Mouse (Mus musculus) heart, embryonic 14.5 days (tissue): ENCODE measurements around the gene Galp. TPM values are rescaled to one million over a fixed set of nuclear protein-coding genes. Genes with fewer than 3 reads are reported as not detected.
"Not testable (repeated sequence)": the region's sequence is repeated elsewhere in the genome, so short reads cannot be mapped to it uniquely, and the experiment has no call there.

Experiments used
- ATAC-seq: fragments of 200-750 bp; cut with Nextera tagmentation; 2 replicates; pipeline ENCODE4 v1.8.0; 2017; ENCODE audit warnings: low read depth, moderate TSS enrichment; ENCODE audit not compliant: insufficient number of reproducible peaks, insufficient read depth, low FRiP score
- H3K27ac ChIP-seq, 2 experiments: fragments of 200-500 bp in 1 of 2; fragments of 300-500 bp in 1 of 2; sonication (generic) in 1 of 2; replicated peaks in 1 of 2; 2 replicates each; pipeline ENCODE4 v1.5.1; 2012 to 2014; ENCODE audit warnings: low read depth in 2 of 2, low read length in 2 of 2, control low read depth in 1 of 2, mild to moderate bottlenecking in 1 of 2, mixed read lengths in 1 of 2; ENCODE audit not compliant: control insufficient read depth in 1 of 2, insufficient read depth in 1 of 2
- H3K27me3 ChIP-seq: fragments of 300-500 bp; sonication (generic); 2 replicates; pipeline ENCODE4 v1.6.1; 2014; ENCODE audit warnings: mild to moderate bottlenecking, low read length, control low read depth; ENCODE audit not compliant: control insufficient read depth, insufficient read depth
- H3K36me3 ChIP-seq: fragments of 300-500 bp; sonication (generic); 2 replicates; pipeline ENCODE4 v1.6.1; 2014; ENCODE audit warnings: mild to moderate bottlenecking, control low read depth, low read length, mixed read lengths; ENCODE audit not compliant: control insufficient read depth, insufficient read depth
- H3K4me1 ChIP-seq, 2 experiments: fragments of 200-500 bp in 1 of 2; fragments of 300-500 bp in 1 of 2; sonication (generic) in 1 of 2; 2 replicates each; pipeline ENCODE4 v1.6.1; 2012 to 2014; ENCODE audit warnings: low read length in 2 of 2, control low read depth in 1 of 2, mixed read lengths in 1 of 2; ENCODE audit not compliant: control insufficient read depth in 2 of 2, insufficient read depth in 2 of 2
- H3K4me2 ChIP-seq: fragments of 300-500 bp; sonication (generic); 2 replicates; pipeline ENCODE4 v1.6.1; 2014; ENCODE audit warnings: mild to moderate bottlenecking, low read length
- H3K4me3 ChIP-seq, 2 experiments: fragments of 200-500 bp in 1 of 2; fragments of 300-500 bp in 1 of 2; sonication (generic) in 1 of 2; 2 replicates each; pipeline ENCODE4 v1.5.1; 2012 to 2014; ENCODE audit warnings: low read length in 2 of 2, mild to moderate bottlenecking in 2 of 2, control low read depth in 1 of 2, low read depth in 1 of 2, moderate library complexity in 1 of 2; ENCODE audit not compliant: control insufficient read depth in 1 of 2, insufficient read depth in 1 of 2
- H3K9ac ChIP-seq: fragments of 300-500 bp; sonication (generic); 2 replicates; pipeline ENCODE4 v1.6.1; 2014; ENCODE audit warnings: mild to moderate bottlenecking, low read length
- H3K9me3 ChIP-seq: fragments of 300-500 bp; sonication (generic); 2 replicates; pipeline ENCODE4 v1.6.1; 2016; ENCODE audit warnings: low read length, control low read depth; ENCODE audit not compliant: control insufficient read depth
- WGBS: fragments of 180-500 bp; shearing (Covaris S2); extraction: QIAGEN DNeasy Blood & Tissue Kit; methylation state at CpG from one replicate; pipeline ENCODE4 v1.1.7; 2014; 5-methylcytosine and 5-hydroxymethylcytosine counted together
- polyA plus RNA-seq: library from polyadenylated mRNA; unstranded; fragments of >200 nt; fragmentation: Nextera tagmentation; extraction: Ambion mirVana; gene quantifications from 2 replicates; pipeline ENCODE4 v1.2.1, GENCODE M21; 2014

Gene Galp
- polyA plus RNA-seq, 1 experiment from 2014 or later, result not detected

DNA sequence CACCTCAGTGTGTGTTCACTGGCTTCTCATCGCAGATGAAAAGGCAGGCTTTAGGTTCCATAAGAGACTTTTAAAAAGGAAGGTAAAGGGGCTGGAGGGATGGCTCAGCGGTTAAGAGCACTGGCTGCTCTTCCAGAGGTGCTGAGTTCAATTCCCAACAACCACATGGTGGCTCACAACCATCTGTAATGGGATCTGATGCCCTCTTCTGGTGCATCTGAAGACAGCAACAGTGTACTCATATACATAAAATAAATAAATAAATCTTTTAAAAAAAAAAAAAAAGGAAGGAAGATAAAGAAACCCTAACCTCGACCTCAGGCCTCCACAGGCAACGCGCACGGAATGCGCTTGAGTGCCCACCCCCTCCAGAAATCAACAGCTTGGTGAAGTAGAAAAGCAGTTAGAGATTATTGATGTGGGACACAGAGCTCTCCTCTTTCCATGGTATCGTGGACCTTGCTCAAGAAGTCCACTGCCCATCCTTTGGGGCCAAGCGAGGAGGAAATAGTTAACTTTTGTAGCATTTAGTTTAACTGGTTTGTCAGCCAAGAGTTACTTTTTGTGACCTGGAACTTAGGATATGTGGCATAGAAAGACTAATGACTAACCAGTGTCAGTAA, 22.4 kb upstream of the Galp start:
- peak overlapping the region in 1 of 2 experiments; percentile 28; a peak in 1 of 4 replicates for H3K27ac ChIP-seq
- H3K4me2 ChIP-seq, H3K4me3 ChIP-seq, ATAC-seq, H3K9me3 ChIP-seq, H3K9ac ChIP-seq, H3K27me3 ChIP-seq: not testable (repeated sequence)
- 73% methylated on average over 9 of the region's 9 CpGs for WGBS
- H3K36me3 ChIP-seq, result peaks cover 14% of the 10 kb centered on the region
- peaks cover 5 to 23% of the 10 kb centered on the region in 2 experiments for H3K4me1 ChIP-seq

DNA sequence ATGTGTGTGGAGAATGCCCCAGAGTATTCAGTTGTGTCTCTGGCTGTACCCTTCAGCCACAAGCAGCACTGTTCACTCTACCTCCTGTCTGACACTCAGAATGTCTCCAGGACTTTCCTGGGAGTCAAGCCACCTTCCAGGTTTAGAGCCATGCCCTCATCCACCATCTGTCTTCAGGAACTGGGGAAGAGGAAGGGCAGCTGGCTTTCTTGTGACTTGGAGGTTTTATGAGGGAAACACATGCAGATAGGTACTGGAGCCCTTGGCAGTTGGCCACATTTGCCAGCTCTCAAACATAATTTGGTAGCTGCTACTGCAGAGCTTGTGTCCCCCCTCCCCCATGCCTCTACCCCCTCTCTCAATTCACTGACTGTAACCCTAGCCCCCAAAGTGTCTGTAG, 17.9 kb upstream of the Galp start:
- no peak overlapping the region for H3K27ac ChIP-seq
- no peaks in the 10 kb centered on the region for H3K9me3 ChIP-seq
- peaks cover 18% of the 10 kb centered on the region for H3K36me3 ChIP-seq
- no peak overlapping the region for H3K4me3 ChIP-seq
- peaks cover 5 to 15% of the 10 kb centered on the region in 2 experiments; a peak in 3 of 4 replicates for H3K4me1 ChIP-seq
- no peak overlapping the region for H3K9ac ChIP-seq
- H3K4me2 ChIP-seq, result no peak overlapping the region
- H3K27me3 ChIP-seq, result no peaks in the 10 kb centered on the region
- no peak for ATAC-seq

DNA sequence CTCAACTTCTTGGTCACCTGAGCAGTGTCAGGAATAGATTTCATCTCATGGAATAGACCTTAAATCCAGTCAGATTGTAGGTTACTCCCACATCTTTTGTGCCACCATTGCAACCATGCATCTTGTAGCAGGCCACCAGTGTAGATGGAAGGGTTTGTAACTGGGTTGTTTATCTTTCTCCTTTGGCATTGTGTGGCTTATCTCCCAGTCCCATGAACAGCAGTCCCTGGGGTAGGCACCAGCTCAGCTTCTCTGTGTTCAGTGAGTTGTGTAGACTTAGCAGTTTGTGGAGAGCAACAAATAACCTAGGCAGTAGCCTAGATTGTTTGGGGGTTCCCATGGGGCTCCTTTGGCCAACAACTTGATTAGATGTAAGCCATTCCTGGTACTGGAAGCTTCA, 14.0 kb upstream of the Galp start:
- Histone ChIP-seq H3K4me2 (no peak overlapping the region), H3K9me3 (no peaks in the 10 kb centered on the region), H3K4me3 (no peak overlapping the region), H3K27me3 (no peaks in the 10 kb centered on the region), H3K36me3 (peaks cover 29% of the 10 kb centered on the region), H3K9ac (no peak overlapping the region), H3K4me1 (peaks cover 12 to 21% of the 10 kb centered on the region in 2 experiments), H3K27ac (no peak overlapping the region)
- no peak for ATAC-seq

DNA sequence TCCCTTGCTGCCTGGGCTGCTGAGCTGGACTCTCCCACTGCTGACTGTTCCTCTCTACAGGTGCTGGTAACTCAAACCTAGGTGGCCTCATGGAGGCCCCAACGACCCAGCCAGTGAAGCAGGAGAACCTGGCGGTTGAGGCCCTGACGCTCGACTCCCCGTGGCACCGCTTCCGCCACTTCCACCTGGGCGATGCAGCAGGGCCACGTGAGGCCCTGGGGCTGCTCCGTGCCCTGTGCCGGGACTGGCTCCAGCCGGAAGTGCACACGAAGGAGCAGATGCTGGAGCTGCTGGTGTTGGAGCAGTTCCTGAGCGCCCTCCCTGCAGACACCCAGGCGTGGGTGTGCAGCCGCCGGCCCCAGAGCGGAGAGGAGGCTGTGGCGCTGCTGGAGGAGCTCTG, 13.1 kb upstream of the Galp start:
- 94% methylated on average over 19 of the region's 19 CpGs for WGBS
- H3K9ac ChIP-seq, result no peak overlapping the region
- no peaks in the 10 kb centered on the region for H3K27me3 ChIP-seq
- no peak overlapping the region for H3K4me3 ChIP-seq
- H3K9me3 ChIP-seq, result no peaks in the 10 kb centered on the region
- H3K36me3 ChIP-seq, result peaks cover 37% of the 10 kb centered on the region
- no peak overlapping the region for H3K4me2 ChIP-seq
- peaks cover 12 to 21% of the 10 kb centered on the region in 2 experiments for H3K4me1 ChIP-seq
- 0 out of 2 replicates have a peak, but pooled peaks have one; percentile 35 for ATAC-seq
- peak overlapping the region in 1 of 2 experiments; percentile 78; a peak in 2 of 4 replicates for H3K27ac ChIP-seq

DNA sequence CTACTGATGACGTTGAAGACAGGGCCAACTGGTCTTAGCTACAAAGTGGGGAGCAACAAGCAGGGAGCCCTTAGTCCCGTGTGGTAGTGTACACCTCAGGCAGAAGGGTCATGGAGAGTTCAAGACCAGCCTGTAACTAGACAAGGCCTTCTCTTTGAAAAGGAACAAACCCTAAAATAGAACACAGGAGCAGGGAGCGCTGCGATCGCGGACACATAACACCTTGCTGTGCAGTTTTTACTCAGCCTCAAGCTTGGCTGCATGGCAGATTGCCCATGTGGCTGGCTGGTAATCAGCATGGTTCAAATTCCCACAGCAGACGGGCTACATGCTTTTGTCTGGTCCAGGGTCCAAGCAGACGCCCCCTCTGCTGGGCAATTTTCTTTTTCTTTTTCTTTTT, 12.4 kb upstream of the Galp start:
- H3K36me3 ChIP-seq, result peaks cover 41% of the 10 kb centered on the region
- no peaks in the 10 kb centered on the region for H3K27me3 ChIP-seq
- H3K9me3 ChIP-seq, result no peaks in the 10 kb centered on the region
- H3K4me2 ChIP-seq, result 0 out of 2 replicates have a peak overlapping the region, but pooled peaks have one; percentile 9
- H3K9ac ChIP-seq, result no peak overlapping the region
- WGBS, result 41% methylated on average over 8 of the region's 8 CpGs
- peak overlapping the region; percentile 77 to 78 for H3K27ac ChIP-seq
- H3K4me3 ChIP-seq, result no peak overlapping the region
- peaks cover 10 to 17% of the 10 kb centered on the region in 2 experiments for H3K4me1 ChIP-seq
- ATAC-seq, result peak; percentile 31; the same call in 1 of the 2 replicates

DNA sequence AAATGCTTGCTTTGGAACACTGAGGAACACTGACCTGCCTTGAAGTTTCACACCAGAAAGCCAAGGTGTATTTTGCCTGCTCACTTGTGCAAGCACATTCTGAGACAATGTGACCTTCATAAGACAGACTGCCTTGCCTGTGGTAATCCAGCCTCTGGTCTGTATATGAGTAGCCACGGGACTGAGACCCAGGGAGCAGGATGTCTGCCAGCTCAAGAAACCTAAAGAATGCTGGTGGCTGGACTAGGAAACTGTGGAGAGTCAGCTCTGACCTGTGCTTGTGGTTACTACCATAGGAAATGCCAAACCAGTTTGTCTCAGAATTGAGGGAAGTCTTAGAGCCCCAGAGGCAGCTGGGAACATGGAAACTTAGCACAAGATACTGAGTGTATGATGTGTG, 11.5 kb upstream of the Galp start:
- H3K27ac ChIP-seq, result peak overlapping the region in 1 of 2 experiments; percentile 78; a peak in 2 of 4 replicates
- H3K9me3 ChIP-seq, result no peaks in the 10 kb centered on the region
- no peak overlapping the region for H3K9ac ChIP-seq
- H3K4me1 ChIP-seq, result peaks cover 10 to 17% of the 10 kb centered on the region in 2 experiments
- ATAC-seq, result no peak
- 53% methylated on average over 1 of the region's 1 CpGs for WGBS
- H3K27me3 ChIP-seq, result no peaks in the 10 kb centered on the region
- no peak overlapping the region for H3K4me3 ChIP-seq
- peaks cover 46% of the 10 kb centered on the region for H3K36me3 ChIP-seq
- no peak overlapping the region for H3K4me2 ChIP-seq

DNA sequence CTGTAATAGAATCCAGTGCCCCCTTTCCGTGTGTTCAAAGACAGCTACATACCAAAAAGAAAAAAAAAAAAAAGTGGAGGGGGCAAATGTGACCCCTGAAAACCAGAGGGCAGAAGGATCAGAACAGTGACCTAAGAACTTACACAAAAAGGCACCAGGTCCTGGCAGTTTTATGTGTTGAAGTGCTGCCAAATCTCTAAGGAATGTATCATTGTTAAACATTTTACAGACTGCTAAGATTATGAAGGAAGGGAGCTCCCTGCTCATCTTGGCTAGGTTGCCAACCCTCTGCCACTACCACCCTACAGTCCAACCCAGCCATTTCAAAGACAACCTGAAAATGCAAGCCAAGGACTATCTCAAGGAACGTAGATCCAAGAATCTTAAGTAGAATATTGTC, 10.7 kb upstream of the Galp start:
- no peak overlapping the region for H3K27ac ChIP-seq
- H3K4me1 ChIP-seq, result peaks cover 10 to 17% of the 10 kb centered on the region in 2 experiments
- no peak overlapping the region for H3K4me2 ChIP-seq
- no peaks in the 10 kb centered on the region for H3K27me3 ChIP-seq
- peaks cover 46% of the 10 kb centered on the region for H3K36me3 ChIP-seq
- no peaks in the 10 kb centered on the region for H3K9me3 ChIP-seq
- ATAC-seq, result no peak
- H3K4me3 ChIP-seq, result no peak overlapping the region
- H3K9ac ChIP-seq, result no peak overlapping the region
- 93% methylated on average over 2 of the region's 2 CpGs for WGBS

DNA sequence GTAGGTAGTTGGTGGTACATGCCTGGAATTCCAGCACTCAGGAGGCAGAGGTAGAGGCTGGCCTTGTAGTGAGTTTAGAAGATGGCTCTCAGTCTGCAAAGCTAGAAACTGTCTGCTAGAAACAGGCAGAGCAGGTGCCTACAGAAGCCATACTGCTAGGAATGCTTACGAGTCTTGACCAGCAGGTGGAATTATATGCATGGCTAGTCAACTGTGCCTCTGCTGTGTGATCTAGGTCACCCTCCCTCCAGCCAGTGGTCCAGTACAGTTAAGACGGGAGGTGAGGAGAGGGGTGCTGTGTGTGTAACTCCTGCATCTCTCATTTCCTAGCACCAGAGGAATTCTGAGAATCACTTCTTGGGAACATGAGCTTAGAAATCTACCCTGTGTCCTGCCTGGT, 10.1 kb upstream of the Galp start:
- no peak overlapping the region for H3K4me3 ChIP-seq
- H3K27me3 ChIP-seq, result no peaks in the 10 kb centered on the region
- H3K4me2 ChIP-seq, result no peak overlapping the region
- H3K9ac ChIP-seq, result no peak overlapping the region
- peaks cover 10 to 17% of the 10 kb centered on the region in 2 experiments for H3K4me1 ChIP-seq
- H3K36me3 ChIP-seq, result peaks cover 46% of the 10 kb centered on the region
- 83% methylated on average over 2 of the region's 2 CpGs for WGBS
- no peak for ATAC-seq
- H3K9me3 ChIP-seq, result no peaks in the 10 kb centered on the region
- no peak overlapping the region for H3K27ac ChIP-seq
